Mouse (Mus musculus): ENCODE data around the gene Il4ra. TPM values are rescaled to one million over a fixed set of nuclear protein-coding genes. Genes with fewer than 3 reads are reported as not detected.

The Il4ra gene
- total and polyA plus RNA-seq, 2 experiments from 2014 or later = 4.5 to 14.3 TPM

GRCm38 (mm10) chr7:125601821-125602448, 50.0 kb downstream of the Il4ra start:
- Histone ChIP-seq H3K9ac (replicated peaks; ENCODE audit: low read length) (no peak overlapping the region), H3K36me3 (ENCODE audit: insufficient read depth, low read length) (no peaks in the 10 kb centered on the region), H3K4me1 (ENCODE audit: insufficient read depth, low read length) (no peaks in the 10 kb centered on the region), H3K4me3 (ENCODE audit: low read length) (no peak overlapping the region), H3K27me3 (ENCODE audit: insufficient read depth, low read length) (no peaks in the 10 kb centered on the region), H3K27ac (no peak overlapping the region), H3K4me2 (ENCODE audit: low read depth, low read length) (no peak overlapping the region), H3K9me3 (ENCODE audit: low read length) (no peaks in the 10 kb centered on the region)
- WGBS = 75% methylated on average over 11 of the region's 11 CpGs
- ATAC-seq (no peak), DNase-seq (ENCODE audit: low spot score) (no peak)
- no peak for TF ChIP-seq CTCF (IDR thresholded peaks at IDR 0.05; ENCODE audit: low read depth)

DNA sequence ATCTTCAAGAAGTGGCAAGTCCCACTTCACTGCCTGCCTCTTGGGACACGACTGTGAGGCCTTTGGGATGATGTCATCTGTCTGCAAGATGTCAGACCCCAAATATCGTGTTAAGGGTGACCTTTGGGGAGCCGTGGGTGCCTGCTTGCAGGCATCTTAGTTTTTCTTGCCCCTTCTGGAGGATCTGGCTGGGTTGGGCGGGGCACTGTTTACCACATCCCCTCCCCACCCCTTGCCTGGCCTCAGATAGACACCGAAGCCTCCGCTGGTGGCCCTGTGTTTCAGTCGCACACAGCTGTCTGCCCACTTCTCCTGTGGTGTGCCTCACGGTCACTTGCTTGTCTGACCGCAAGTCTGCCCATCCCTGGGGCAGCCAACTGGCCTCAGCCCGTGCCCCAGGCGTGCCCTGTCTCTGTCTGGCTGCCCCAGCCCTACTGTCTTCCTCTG, 51.3 kb downstream of the Il4ra start, which contains the start of gene Il21r:
TSS of gene Il21r (plus strand) at position 245 of the 447 bp plus-strand sequence.
- TF ChIP-seq CTCF (IDR thresholded peaks at IDR 0.05; ENCODE audit: low read depth) = no peak
- Histone ChIP-seq H3K9me3 (ENCODE audit: low read length) (no peaks in the 10 kb centered on the region), H3K36me3 (ENCODE audit: insufficient read depth, low read length) (no peaks in the 10 kb centered on the region), H3K9ac (replicated peaks; ENCODE audit: low read length) (no peak within 1 kb of the TSS), H3K4me1 (ENCODE audit: insufficient read depth, low read length) (no peaks in the 10 kb centered on the region), H3K4me2 (ENCODE audit: low read depth, low read length) (no peak within 1 kb of the TSS), H3K4me3 (ENCODE audit: low read length) (no peak within 1 kb of the TSS), H3K27me3 (ENCODE audit: insufficient read depth, low read length) (no peaks in the 10 kb centered on the region), H3K27ac (no peak within 1 kb of the TSS)
- WGBS = 68% methylated on average over 11 of the region's 11 CpGs
- ATAC-seq (no peak), DNase-seq (ENCODE audit: low spot score) (no peak)

- TF ChIP-seq CTCF (IDR thresholded peaks at IDR 0.05; ENCODE audit: low read depth) = no peak
- 88% methylated on average over 12 of the region's 12 CpGs for WGBS
- Histone ChIP-seq H3K36me3 (ENCODE audit: insufficient read depth, low read length) (no peaks in the 10 kb centered on the region), H3K27ac (no peak overlapping the region), H3K4me2 (ENCODE audit: low read depth, low read length) (no peak overlapping the region), H3K4me3 (ENCODE audit: low read length) (no peak overlapping the region), H3K9ac (replicated peaks; ENCODE audit: low read length) (no peak overlapping the region), H3K9me3 (ENCODE audit: low read length) (no peaks in the 10 kb centered on the region), H3K27me3 (ENCODE audit: insufficient read depth, low read length) (no peaks in the 10 kb centered on the region), H3K4me1 (ENCODE audit: insufficient read depth, low read length) (no peaks in the 10 kb centered on the region)
- no peak for ATAC-seq
- DNase-seq (ENCODE audit: low spot score) = no peak
These were observed 52.7 kb downstream of the Il4ra start for GRCm38 (mm10) chr7:125604362-125605319.

GRCm38 (mm10) chr7:125605725-125606139, 53.8 kb downstream of the Il4ra start:
- no peaks in the 10 kb centered on the region for H3K36me3 ChIP-seq (ENCODE audit: insufficient read depth, low read length)
- 78% methylated on average over 4 of the region's 4 CpGs for WGBS
- ATAC-seq = no peak

DNA sequence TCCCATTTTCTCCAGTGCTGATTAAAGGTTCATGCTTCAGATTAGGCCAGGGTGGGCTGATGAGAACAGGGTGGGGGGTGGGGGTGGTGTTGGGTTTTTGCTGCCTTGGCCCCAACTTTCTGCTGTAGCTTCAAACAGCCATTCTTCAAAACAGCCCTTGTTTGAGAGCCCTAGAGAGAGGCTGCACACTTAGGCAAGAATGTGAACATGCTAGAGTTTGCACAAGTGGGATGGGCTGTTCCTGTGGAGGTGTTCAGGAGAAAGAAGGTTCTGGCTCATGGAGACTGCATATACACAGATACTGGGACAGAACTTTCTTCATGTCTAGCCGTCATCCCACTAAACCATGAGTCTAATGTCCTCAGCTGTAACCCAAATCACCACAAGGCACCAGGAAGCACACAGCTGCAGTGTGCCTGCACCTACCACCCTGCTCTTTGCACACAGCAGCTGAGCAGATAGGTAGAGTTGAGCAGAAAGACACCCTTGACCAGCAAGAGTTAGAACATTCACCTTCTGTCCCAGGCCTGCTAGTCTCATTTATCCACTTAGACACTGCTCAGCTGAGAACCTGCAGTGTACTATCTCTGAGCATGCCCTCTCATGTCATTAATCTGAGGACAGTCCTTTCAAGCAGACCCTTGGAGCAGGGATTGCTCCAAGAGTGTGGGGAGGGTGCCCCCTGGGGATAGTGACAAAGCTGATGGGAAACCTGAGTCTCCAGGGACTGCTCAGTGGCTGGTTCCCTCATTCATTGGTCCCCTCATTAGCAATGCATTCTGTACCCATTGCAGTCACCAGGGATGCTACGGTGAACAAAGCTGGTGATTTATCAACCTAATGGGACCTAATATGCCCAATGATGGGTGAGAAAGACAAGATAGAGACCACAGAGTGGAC, 54.6 kb downstream of the Il4ra start:
- 74% methylated on average over 2 of the region's 2 CpGs for WGBS
- no peaks in the 10 kb centered on the region for H3K4me1 ChIP-seq (ENCODE audit: insufficient read depth, low read length)
- no peak for TF ChIP-seq CTCF (IDR thresholded peaks at IDR 0.05; ENCODE audit: low read depth)
- DNase-seq (ENCODE audit: low spot score) (no peak), ATAC-seq (no peak)
- H3K27me3 ChIP-seq (ENCODE audit: insufficient read depth, low read length) = no peaks in the 10 kb centered on the region
- no peak overlapping the region for H3K27ac ChIP-seq
- H3K4me2 ChIP-seq (ENCODE audit: low read depth, low read length) = no peak overlapping the region
- no peak overlapping the region for H3K4me3 ChIP-seq (ENCODE audit: low read length)
- no peak overlapping the region for H3K9ac ChIP-seq (replicated peaks; ENCODE audit: low read length)
- no peaks in the 10 kb centered on the region for H3K36me3 ChIP-seq (ENCODE audit: insufficient read depth, low read length)
- H3K9me3 ChIP-seq (ENCODE audit: low read length) = no peaks in the 10 kb centered on the region

More at GRCm38 (mm10) chr7:125605725-125606139, 53.8 kb downstream of the Il4ra start:
- Histone ChIP-seq H3K4me2 (ENCODE audit: low read depth, low read length) (no peak overlapping the region), H3K9ac (replicated peaks; ENCODE audit: low read length) (no peak overlapping the region), H3K27me3 (ENCODE audit: insufficient read depth, low read length) (no peaks in the 10 kb centered on the region), H3K4me3 (ENCODE audit: low read length) (no peak overlapping the region), H3K4me1 (ENCODE audit: insufficient read depth, low read length) (no peaks in the 10 kb centered on the region), H3K9me3 (ENCODE audit: low read length) (no peaks in the 10 kb centered on the region), H3K27ac (no peak overlapping the region)
- DNase-seq (ENCODE audit: low spot score) = no peak
- TF ChIP-seq CTCF (IDR thresholded peaks at IDR 0.05; ENCODE audit: low read depth) = no peak

All from hindbrain, postnatal 0 days (tissue).